Mouse (Mus musculus) ES-Bruce4 (cell line): ENCODE measurements around the gene Csf1. TPM values are rescaled to one million over a fixed set of nuclear protein-coding genes. Genes with fewer than 3 reads are reported as not detected.
A peak's percentile ranks its signal among the peaks of the same experiment; 100 is the strongest.

Experiments used
- H3K27ac ChIP-seq: 2 replicates; pipeline ENCODE4 v1.5.1; 2012; ENCODE audit warnings: low read length, inconsistent platforms; ENCODE audit not compliant: insufficient read depth
- H3K27me3 ChIP-seq: 2 replicates; pipeline ENCODE4 v1.6.1; 2012; ENCODE audit warnings: mild to moderate bottlenecking, low read length, inconsistent platforms; ENCODE audit not compliant: control insufficient read depth, poor library complexity, insufficient read depth, severe bottlenecking
- H3K36me3 ChIP-seq: 2 replicates; pipeline ENCODE4 v1.6.1; 2012; ENCODE audit warnings: inconsistent platforms, mild to moderate bottlenecking, low read length, moderate library complexity; ENCODE audit not compliant: control insufficient read depth, poor library complexity, insufficient read depth, severe bottlenecking
- H3K4me1 ChIP-seq: one replicate; pipeline ENCODE4 v1.8.1; 2011; ENCODE audit warnings: low read length; ENCODE audit not compliant: control insufficient read depth, insufficient read depth
- H3K4me3 ChIP-seq: 2 replicates; pipeline ENCODE4 v1.5.1; 2011; ENCODE audit warnings: low read depth, mild to moderate bottlenecking, low read length
- H3K9ac ChIP-seq: 2 replicates; pipeline ENCODE4 v1.6.1; 2012; ENCODE audit warnings: low read depth, mild to moderate bottlenecking, inconsistent platforms; ENCODE audit not compliant: poor library complexity, severe bottlenecking
- H3K9me3 ChIP-seq: replicated peaks from 2 replicates; pipeline ENCODE4 v1.6.1; 2012; ENCODE audit warnings: mild to moderate bottlenecking, low read length, inconsistent platforms; ENCODE audit not compliant: control insufficient read depth, poor library complexity, insufficient read depth, severe bottlenecking
- CTCF ChIP-seq: IDR thresholded peaks from one replicate; pipeline ENCODE4 v1.8.1; 2011; ENCODE audit warnings: low read depth, low read length
- EP300 ChIP-seq: IDR thresholded peaks from 2 replicates; pipeline ENCODE4 v1.6.1; 2011; ENCODE audit warnings: low read depth, low read length; ENCODE audit not compliant: insufficient read depth
- POLR2A ChIP-seq: IDR thresholded peaks from one replicate; pipeline ENCODE4 v1.8.1; 2011; ENCODE audit warnings: low read length; ENCODE audit not compliant: insufficient read depth
- polyA plus RNA-seq: library from polyadenylated mRNA; stranded (reverse); fragments of >200 nt; gene quantifications from 2 replicates; pipeline ENCODE4 v1.2.4, GENCODE M21; 2011; ENCODE audit warnings: low read depth; ENCODE audit not compliant: missing spikeins, insufficient read depth, insufficient read length

The Csf1 gene
- polyA plus RNA-seq, 1 experiment = 27.0 TPM

GRCm38 (mm10) chr3:107695219-107695947 lies 64.9 kb downstream of the Csf1 start:
- H3K4me3 ChIP-seq = peak overlapping the region; percentile 85
- no peaks in the 10 kb centered on the region for H3K27me3 ChIP-seq
- H3K4me1 ChIP-seq = no peaks in the 10 kb centered on the region
- H3K36me3 ChIP-seq = no peaks in the 10 kb centered on the region
- no peaks in the 10 kb centered on the region for H3K9me3 ChIP-seq
- H3K27ac ChIP-seq = no peak overlapping the region
- peak overlapping the region; percentile 77 for H3K9ac ChIP-seq
- no peak for TF ChIP-seq EP300
- no peak for TF ChIP-seq POLR2A
- no peak for TF ChIP-seq CTCF

- no peak overlapping the region for H3K27ac ChIP-seq
- H3K4me3 ChIP-seq = no peak overlapping the region
- H3K9ac ChIP-seq = peak overlapping the region; percentile 77; the same call in 1 of the 2 replicates
Observed at GRCm38 (mm10) chr3:107694256-107694900, 65.9 kb downstream of the Csf1 start.

More at GRCm38 (mm10) chr3:107694256-107694900, 65.9 kb downstream of the Csf1 start:
- TF ChIP-seq POLR2A = no peak
- no peak for TF ChIP-seq EP300
- TF ChIP-seq CTCF = no peak
- H3K4me1 ChIP-seq = no peaks in the 10 kb centered on the region
- H3K36me3 ChIP-seq = no peaks in the 10 kb centered on the region
- no peaks in the 10 kb centered on the region for H3K27me3 ChIP-seq
- no peaks in the 10 kb centered on the region for H3K9me3 ChIP-seq

Other genes starting within 250 kb of the Csf1 start
- gene Slc6a17, start 242.5 kb downstream of the Csf1 start, polyA plus RNA-seq = 0.32 and 0.42 TPM in 2 replicates
- not detected in 2 replicates for gene Ubl4b, start 205.4 kb downstream of the Csf1 start, polyA plus RNA-seq
- 0.31 and 1.2 TPM in 2 replicates for gene Alx3, start 165.4 kb downstream of the Csf1 start, polyA plus RNA-seq
- gene Gm10961, start 129.1 kb downstream of the Csf1 start, polyA plus RNA-seq = not detected in 2 replicates
- gene Strip1, start 128.8 kb downstream of the Csf1 start, polyA plus RNA-seq = 22.6 and 23.5 TPM in 2 replicates
- gene Ahcyl1, start 63.9 kb downstream of the Csf1 start, polyA plus RNA-seq = 176 and 179 TPM in 2 replicates
- not detected in 2 replicates for gene Eps8l3, start 116.8 kb upstream of the Csf1 start, polyA plus RNA-seq
- gene Gstm5, start 135.4 kb upstream of the Csf1 start, polyA plus RNA-seq = 21.3 and 22.2 TPM in 2 replicates
- 4.4 and 4.6 TPM in 2 replicates for gene Gstm7, start 171.3 kb upstream of the Csf1 start, polyA plus RNA-seq
- gene Gstm6, start 183.3 kb upstream of the Csf1 start, polyA plus RNA-seq = 27.1 and 27.8 TPM in 2 replicates
- 24.6 and 31.6 TPM in 2 replicates for gene Gstm3, start 208.8 kb upstream of the Csf1 start, polyA plus RNA-seq
- gene Gstm2, start 226.0 kb upstream of the Csf1 start, polyA plus RNA-seq = 74.8 and 77.0 TPM in 2 replicates